Mouse (Mus musculus) lung, adult 2 months (tissue): ENCODE data around the gene Apaf1.

Source experiments
- CTCF ChIP-seq: fragments of 200-500 bp; IDR thresholded peaks from 2 replicates; pipeline ENCODE4 v1.5.1; 2011; ENCODE audit warnings: mild to moderate bottlenecking, low read length, control low read depth; ENCODE audit not compliant: insufficient read depth
- POLR2A ChIP-seq: fragments of 200-500 bp; IDR thresholded peaks from 2 replicates; pipeline ENCODE4 v1.6.1; 2011; ENCODE audit warnings: low read depth, mild to moderate bottlenecking, control low read depth, low read length, borderline replicate concordance; ENCODE audit errors: extremely low read depth

GRCm38 (mm10) chr10:91027468-91027867 lies 55.1 kb downstream of the Apaf1 start:
- TF ChIP-seq CTCF (no peak), POLR2A (no peak)
